Mouse (Mus musculus) ES-Bruce4 (cell line): Measurements from ENCODE around the gene Sbds.

ENCODE experiments used
- CTCF ChIP-seq: IDR thresholded peaks from one replicate; pipeline ENCODE4 v1.8.1; 2011; ENCODE audit warnings: low read depth, low read length
- POLR2A ChIP-seq: IDR thresholded peaks from one replicate; pipeline ENCODE4 v1.8.1; 2011; ENCODE audit warnings: low read length; ENCODE audit not compliant: insufficient read depth

- TF ChIP-seq CTCF, result no peak
- no peak for TF ChIP-seq POLR2A
Measured at GRCm38 (mm10) chr5:130228120-130228519, 27.2 kb downstream of the Sbds start.
